Comparison of ENCODE assay signal across 13 mouse cellular contexts in genomic region chr12:41647675-41648074, GRCm38 (mm10).
"Had no signal": no experiment of that assay in that cellular context is flagged by ENCODE, and none has a peak within 500 bp of the region (broad histone marks: within the 10 kb centered on the region; RNA-seq: fewer than 3 reads in every experiment).

No protein-coding gene starts in this region.

- H3K27me3 ChIP-seq: limb, embryonic 15.5 days; liver, embryonic 12.5 days; neural tube, embryonic 12.5 days; stomach, embryonic 15.5 days had no signal

- H3K27ac ChIP-seq: limb, embryonic 15.5 days; liver, embryonic 12.5 days; neural tube, embryonic 12.5 days; stomach, embryonic 15.5 days had no signal

- H3K4me2 ChIP-seq: limb, embryonic 15.5 days; liver, embryonic 12.5 days; lung, embryonic 14.5 days; neural tube, embryonic 12.5 days; stomach, embryonic 15.5 days had no signal

- H3K36me3 ChIP-seq: limb, embryonic 15.5 days; liver, embryonic 12.5 days; neural tube, embryonic 12.5 days; stomach, embryonic 15.5 days had no signal

- H3K4me1 ChIP-seq: limb, embryonic 15.5 days; liver, embryonic 12.5 days had no signal

- DNase-seq: kidney, adult 8-10 months; kidney, postnatal 25 days; lung, postnatal 10 days; lung, postnatal 4 days; right cerebral cortex, postnatal 4 days; spleen, adult 18-20 months; thymus, postnatal 4 days had no signal

- H3K9ac ChIP-seq: limb, embryonic 15.5 days; liver, embryonic 12.5 days; lung, embryonic 14.5 days; neural tube, embryonic 12.5 days; stomach, embryonic 15.5 days had no signal

- H3K4me3 ChIP-seq: limb, embryonic 15.5 days; liver, embryonic 12.5 days; neural tube, embryonic 12.5 days; stomach, embryonic 15.5 days had no signal

- H3K9me3 ChIP-seq: limb, embryonic 15.5 days; liver, embryonic 12.5 days; neural tube, embryonic 12.5 days; stomach, embryonic 15.5 days had no signal

- ATAC-seq: intestine, postnatal 0 days; liver, embryonic 12.5 days had no signal
